Mouse (Mus musculus) ES-E14 (cell line): ENCODE measurements around the gene Ppargc1a.

Experiments
- CHD2 ChIP-seq: IDR thresholded peaks from 2 replicates; pipeline ENCODE4 v1.6.1; 2014; ENCODE audit warnings: mild to moderate bottlenecking, low read depth, low read length, inconsistent platforms
- MAFK ChIP-seq: IDR thresholded peaks from 2 replicates; pipeline ENCODE4 v1.6.1; 2014; ENCODE audit warnings: mild to moderate bottlenecking, low read depth, low read length, inconsistent platforms; ENCODE audit not compliant: insufficient read depth
- ZC3H11A ChIP-seq: IDR thresholded peaks from 2 replicates; pipeline ENCODE4 v1.6.1; 2012; ENCODE audit warnings: low read depth, mild to moderate bottlenecking, inconsistent platforms, low read length, borderline replicate concordance
- ZNF384 ChIP-seq: IDR thresholded peaks from 2 replicates; pipeline ENCODE4 v1.6.1; 2012; ENCODE audit warnings: low read depth, low read length, inconsistent platforms

DNA sequence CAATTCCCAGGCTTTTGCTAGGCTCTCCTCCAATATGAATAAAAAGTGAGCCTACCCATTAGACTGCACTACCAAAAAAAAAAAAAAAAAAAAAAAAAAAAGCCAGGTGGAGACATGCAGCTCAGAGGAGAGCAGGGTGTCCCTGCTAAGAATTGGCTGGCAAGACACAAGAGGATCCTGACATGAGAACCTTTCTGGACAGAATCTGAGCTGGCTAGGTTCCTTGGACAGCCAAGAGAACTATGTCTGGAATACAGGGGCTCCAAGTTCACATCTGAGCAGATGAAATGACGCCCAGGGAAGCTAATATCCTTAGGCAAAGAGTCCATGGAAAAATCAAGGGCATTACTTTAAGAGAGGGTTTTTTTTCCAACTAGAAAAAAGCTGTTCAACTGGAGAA lies 33.1 kb downstream of the Ppargc1a start:
- TF ChIP-seq ZC3H11A = no peak
- no peak for TF ChIP-seq MAFK
- no peak for TF ChIP-seq ZNF384
- TF ChIP-seq CHD2 = no peak
